Mouse (Mus musculus) lung, embryonic 14.5 days (tissue): ENCODE data around the gene Dscam. TPM values are rescaled to one million over a fixed set of nuclear protein-coding genes. Genes with fewer than 3 reads are reported as not detected.

Source experiments
- ATAC-seq: fragments of 200-750 bp; cut with Nextera tagmentation; 2 replicates; pipeline ENCODE4 v1.8.0; 2017; ENCODE audit warnings: mild to moderate bottlenecking, moderate TSS enrichment, moderate library complexity; ENCODE audit not compliant: insufficient read depth
- DNase-seq: peaks from one replicate; pipeline ENCODE4 v3.0.0-alpha.2; 2015
- H3K27ac ChIP-seq: fragments of 300-500 bp; sonication (generic); 2 replicates; pipeline ENCODE4 v1.5.1; 2014; ENCODE audit warnings: low read depth, mild to moderate bottlenecking, moderate library complexity
- H3K27me3 ChIP-seq: fragments of 300-500 bp; sonication (generic); 2 replicates; pipeline ENCODE4 v1.6.1; 2014; ENCODE audit warnings: low read length, control low read depth; ENCODE audit not compliant: insufficient read depth
- H3K36me3 ChIP-seq: fragments of 300-500 bp; sonication (generic); 2 replicates; pipeline ENCODE4 v1.6.1; 2014; ENCODE audit warnings: control low read depth; ENCODE audit not compliant: insufficient read depth
- H3K4me1 ChIP-seq: fragments of 300-500 bp; sonication (generic); 2 replicates; pipeline ENCODE4 v1.6.1; 2014; ENCODE audit warnings: antibody characterized with exemption, control low read depth; ENCODE audit not compliant: insufficient read depth
- H3K4me2 ChIP-seq: fragments of 300-500 bp; sonication (generic); 2 replicates; pipeline ENCODE4 v1.6.1; 2014; ENCODE audit warnings: mild to moderate bottlenecking
- H3K4me3 ChIP-seq: fragments of 300-500 bp; sonication (generic); 2 replicates; pipeline ENCODE4 v1.5.1; 2014; ENCODE audit warnings: low read depth, low read length
- H3K9ac ChIP-seq: fragments of 300-500 bp; sonication (generic); 2 replicates; pipeline ENCODE4 v1.6.1; 2014
- H3K9me3 ChIP-seq: fragments of 300-500 bp; sonication (generic); 2 replicates; pipeline ENCODE4 v1.6.1; 2016; ENCODE audit warnings: low read depth, low read length, control low read depth
- CTCF ChIP-seq: IDR thresholded peaks from 2 replicates; pipeline ENCODE4 v1.5.1; 2016; ENCODE audit warnings: antibody characterized with exemption, low read depth
- WGBS: fragments of 180-500 bp; shearing (Covaris S2); extraction: QIAGEN DNeasy Blood & Tissue Kit; methylation state at CpG from one replicate; pipeline ENCODE4 v1.1.7; 2014; 5-methylcytosine and 5-hydroxymethylcytosine counted together
- polyA plus RNA-seq: library from polyadenylated mRNA; unstranded; fragments of >200 nt; fragmentation: Nextera tagmentation; extraction: Ambion mirVana; gene quantifications from 2 replicates; pipeline ENCODE4 v1.2.1, GENCODE M21; 2014

Dscam gene
- polyA plus RNA-seq, 1 experiment from 2014 or later, result not detected

GRCm38 (mm10) chr16:96802636-96803035, 367.9 kb downstream of the Dscam start:
- Histone ChIP-seq H3K9me3 (no peaks in the 10 kb centered on the region), H3K4me2 (no peak overlapping the region), H3K4me3 (no peak overlapping the region), H3K4me1 (no peaks in the 10 kb centered on the region), H3K36me3 (no peaks in the 10 kb centered on the region), H3K27me3 (no peaks in the 10 kb centered on the region), H3K9ac (no peak overlapping the region), H3K27ac (no peak overlapping the region)
- DNase-seq (no peak), ATAC-seq (no peak)
- 72% methylated on average over 2 of the region's 2 CpGs for WGBS
- no peak for TF ChIP-seq CTCF

DNA sequence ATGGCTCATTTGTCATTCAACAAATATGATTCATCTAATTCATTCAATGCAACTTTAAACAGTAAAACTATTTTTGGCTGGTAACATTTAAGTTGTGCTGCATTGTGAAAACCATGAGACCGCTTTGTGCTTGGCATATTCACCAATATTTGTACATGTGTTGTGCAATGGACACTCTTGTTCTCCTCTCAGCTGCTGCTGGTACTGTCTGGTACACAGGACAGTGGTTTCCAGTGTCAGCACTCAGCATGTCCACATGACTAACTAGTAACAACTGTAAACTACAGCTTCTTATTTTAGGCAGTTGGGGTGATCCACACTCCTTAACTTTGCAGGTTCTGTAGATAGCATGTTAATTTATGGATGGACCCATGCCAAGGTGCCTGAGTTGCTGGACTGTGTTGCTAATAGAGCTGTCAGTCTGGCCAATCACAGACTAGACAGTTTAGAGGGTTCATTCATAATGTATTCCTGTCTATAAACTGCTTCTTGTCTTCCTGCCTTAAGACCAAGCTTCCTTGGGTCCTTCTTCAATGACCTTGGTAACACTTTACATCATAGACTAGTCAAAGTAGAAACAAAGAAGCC, 368.8 kb downstream of the Dscam start:
- Histone ChIP-seq H3K4me2 (no peak overlapping the region), H3K27me3 (no peaks in the 10 kb centered on the region), H3K9ac (no peak overlapping the region), H3K36me3 (no peaks in the 10 kb centered on the region), H3K9me3 (no peaks in the 10 kb centered on the region), H3K27ac (no peak overlapping the region), H3K4me3 (no peak overlapping the region), H3K4me1 (no peaks in the 10 kb centered on the region)
- DNase-seq, result no peak
- WGBS, result 97% methylated on average over 1 of the region's 1 CpGs
- ATAC-seq, result no peak
- TF ChIP-seq CTCF, result no peak

DNA sequence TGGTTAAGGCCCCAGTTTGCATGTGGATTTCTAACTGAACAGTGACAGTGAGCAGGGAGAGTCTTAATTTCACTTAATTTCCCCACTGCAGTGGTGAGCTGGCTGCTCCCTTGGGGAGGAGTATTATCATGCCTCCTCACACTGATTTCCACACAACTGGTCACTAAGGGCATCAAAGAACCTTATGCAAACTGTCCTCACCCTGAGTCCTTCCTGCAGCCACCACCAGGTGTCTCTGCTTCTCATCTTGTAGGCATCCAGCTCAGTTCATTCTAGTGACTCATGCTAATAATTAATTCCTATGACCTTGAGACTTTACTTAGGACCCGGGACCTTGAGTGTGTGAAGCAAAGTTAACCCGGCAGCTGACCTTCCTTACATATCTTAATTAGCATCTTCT, 375.1 kb downstream of the Dscam start:
- 34% methylated on average over 2 of the region's 2 CpGs for WGBS

GRCm38 (mm10) chr16:96791307-96791706, 379.2 kb downstream of the Dscam start:
- Histone ChIP-seq H3K36me3 (no peaks in the 10 kb centered on the region), H3K4me1 (no peaks in the 10 kb centered on the region), H3K27ac (no peak overlapping the region), H3K27me3 (no peaks in the 10 kb centered on the region), H3K4me3 (no peak overlapping the region), H3K4me2 (no peak overlapping the region), H3K9ac (no peak overlapping the region), H3K9me3 (no peaks in the 10 kb centered on the region)
- 58% methylated on average over 2 of the region's 2 CpGs for WGBS
- DNase-seq, result no peak
- no peak for TF ChIP-seq CTCF
- ATAC-seq, result no peak

More for the DNA sequence above, 375.1 kb downstream of the Dscam start:
- Histone ChIP-seq H3K9ac (no peak overlapping the region), H3K27me3 (no peaks in the 10 kb centered on the region), H3K36me3 (no peaks in the 10 kb centered on the region), H3K9me3 (no peaks in the 10 kb centered on the region), H3K4me2 (no peak overlapping the region), H3K27ac (no peak overlapping the region), H3K4me1 (no peaks in the 10 kb centered on the region), H3K4me3 (no peak overlapping the region)
- peak; percentile 54 for DNase-seq
- no peak for ATAC-seq
- peak; percentile 66 for TF ChIP-seq CTCF

- 62% methylated on average over 5 of the region's 5 CpGs for WGBS
- DNase-seq, result peak; percentile 46
- no peaks in the 10 kb centered on the region for H3K4me1 ChIP-seq
Observed at GRCm38 (mm10) chr16:96788286-96788685, 382.3 kb downstream of the Dscam start.

GRCm38 (mm10) chr16:96779021-96779420, 391.5 kb downstream of the Dscam start:
- no peaks in the 10 kb centered on the region for H3K9me3 ChIP-seq
- H3K36me3 ChIP-seq, result no peaks in the 10 kb centered on the region
- H3K4me2 ChIP-seq, result no peak overlapping the region
- WGBS, result 51% methylated on average over 5 of the region's 5 CpGs
- DNase-seq (no peak), ATAC-seq (no peak)
- no peak overlapping the region for H3K4me3 ChIP-seq
- no peak for TF ChIP-seq CTCF
- no peaks in the 10 kb centered on the region for H3K4me1 ChIP-seq
- H3K27me3 ChIP-seq, result no peaks in the 10 kb centered on the region
- H3K27ac ChIP-seq, result no peak overlapping the region
- H3K9ac ChIP-seq, result no peak overlapping the region

More at GRCm38 (mm10) chr16:96788286-96788685, 382.3 kb downstream of the Dscam start:
- Histone ChIP-seq H3K9me3 (no peaks in the 10 kb centered on the region), H3K27ac (no peak overlapping the region), H3K27me3 (no peaks in the 10 kb centered on the region), H3K4me2 (no peak overlapping the region), H3K4me3 (no peak overlapping the region), H3K9ac (no peak overlapping the region), H3K36me3 (no peaks in the 10 kb centered on the region)
- ATAC-seq, result no peak
- no peak for TF ChIP-seq CTCF

- no peak overlapping the region for H3K27ac ChIP-seq
Observed at GRCm38 (mm10) chr16:96774245-96774644, 396.3 kb downstream of the Dscam start.

DNA sequence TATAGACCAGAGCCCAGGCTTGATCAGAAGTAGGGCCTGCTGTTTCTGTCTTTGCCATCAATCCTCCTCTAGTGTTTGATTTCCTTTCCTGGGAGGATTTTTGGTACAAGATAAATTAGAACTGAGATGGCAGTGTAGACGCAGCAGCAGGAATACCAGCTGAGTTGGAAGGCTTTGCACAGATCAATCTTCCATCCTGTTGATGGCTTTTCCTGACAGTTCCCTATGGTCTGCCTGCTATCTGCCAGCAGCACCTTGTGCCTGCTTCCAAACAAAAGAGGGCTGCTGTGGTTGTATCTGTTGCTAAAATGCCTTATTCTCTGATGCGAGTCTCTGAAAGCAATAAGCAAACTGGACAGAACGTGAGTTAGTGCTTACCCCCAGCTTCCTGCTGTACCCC, 402.6 kb downstream of the Dscam start:
- H3K27me3 ChIP-seq, result no peaks in the 10 kb centered on the region
- no peak overlapping the region for H3K4me3 ChIP-seq
- no peak overlapping the region for H3K4me2 ChIP-seq
- DNase-seq (no peak), ATAC-seq (no peak)
- no peak for TF ChIP-seq CTCF
- H3K9me3 ChIP-seq, result no peaks in the 10 kb centered on the region
- no peak overlapping the region for H3K27ac ChIP-seq
- WGBS, result 49% methylated on average over 3 of the region's 3 CpGs
- no peak overlapping the region for H3K9ac ChIP-seq
- H3K4me1 ChIP-seq, result no peaks in the 10 kb centered on the region
- H3K36me3 ChIP-seq, result no peaks in the 10 kb centered on the region

More at GRCm38 (mm10) chr16:96774245-96774644, 396.3 kb downstream of the Dscam start:
- ATAC-seq (no peak), DNase-seq (no peak)
- Histone ChIP-seq H3K9ac (no peak overlapping the region), H3K4me3 (no peak overlapping the region), H3K36me3 (no peaks in the 10 kb centered on the region), H3K4me2 (no peak overlapping the region), H3K9me3 (no peaks in the 10 kb centered on the region), H3K27me3 (no peaks in the 10 kb centered on the region), H3K4me1 (no peaks in the 10 kb centered on the region)
- WGBS, result 90% methylated on average over 1 of the region's 1 CpGs
- no peak for TF ChIP-seq CTCF
